Mouse (Mus musculus) cerebellum, adult 2 months (tissue): Measurements from ENCODE around the gene Lypla2.

ENCODE experiments used
- CTCF ChIP-seq: fragments of 200-500 bp; IDR thresholded peaks from 2 replicates; pipeline ENCODE4 v1.5.1; 2011; ENCODE audit warnings: low read depth, mild to moderate bottlenecking, control low read depth, low read length, moderate library complexity, borderline replicate concordance; ENCODE audit not compliant: insufficient read depth
- POLR2A ChIP-seq: fragments of 200-500 bp; IDR thresholded peaks from 2 replicates; pipeline ENCODE4 v1.6.1; 2011; ENCODE audit warnings: low read length, control low read depth, borderline replicate concordance; ENCODE audit not compliant: insufficient read depth

DNA sequence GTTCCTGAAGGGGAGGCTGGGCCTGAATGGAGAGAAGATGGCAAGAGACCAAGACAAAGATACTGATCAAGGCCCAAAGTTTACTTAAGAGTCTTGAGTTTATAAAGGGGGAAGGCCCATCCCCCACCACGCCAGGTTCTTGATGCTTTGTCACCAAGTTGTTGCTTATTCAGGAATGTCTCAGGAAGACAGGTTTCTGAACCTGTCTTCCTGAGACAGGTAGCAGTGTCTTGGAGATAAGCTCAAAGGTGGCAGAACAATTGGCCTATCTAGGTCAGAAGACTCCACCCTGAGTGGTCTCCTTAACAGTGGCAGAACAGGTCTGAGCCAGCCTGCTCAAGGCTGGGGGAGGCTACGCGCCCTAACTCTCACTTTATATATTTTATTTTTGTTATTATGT lies 45.6 kb downstream of the Lypla2 start:
- TF ChIP-seq CTCF, result no peak
- TF ChIP-seq POLR2A, result no peak
